Mouse (Mus musculus) granulocyte monocyte progenitor cell, adult 5-6 weeks (primary cell): ENCODE measurements around the gene Apoh. TPM values are rescaled to one million over a fixed set of nuclear protein-coding genes. Genes with fewer than 3 reads are reported as not detected.
A peak's percentile ranks its signal among the peaks of the same experiment; 100 is the strongest.

Source experiments
- ATAC-seq: replicated peaks from 2 replicates; pipeline ENCODE4 v1.8.0; 2016; ENCODE audit warnings: mild to moderate bottlenecking, moderate TSS enrichment, inconsistent platforms; ENCODE audit not compliant: poor library complexity, severe bottlenecking
- total RNA-seq, 2 experiments: library from RNA; stranded (forward) in 1 of 2; stranded (reverse) in 1 of 2; fragments of 200-712, 200-1000 nt in 1 of 2; fragments of >200 nt in 1 of 2; fragmentation: Nextera tagmentation in 1 of 2; gene quantifications; 2 replicates each; pipeline ENCODE4 v1.2.3; 2014 to 2017

Gene Apoh
- total RNA-seq, 2 experiments from 2014 or later, result not detected

- ATAC-seq, result no peak
Observed at GRCm38 (mm10) chr11:108443893-108444563, 100.9 kb downstream of the Apoh start.

GRCm38 (mm10) chr11:108447148-108447547 is 104.0 kb downstream of the Apoh start:
- peak; percentile 66 for ATAC-seq

DNA sequence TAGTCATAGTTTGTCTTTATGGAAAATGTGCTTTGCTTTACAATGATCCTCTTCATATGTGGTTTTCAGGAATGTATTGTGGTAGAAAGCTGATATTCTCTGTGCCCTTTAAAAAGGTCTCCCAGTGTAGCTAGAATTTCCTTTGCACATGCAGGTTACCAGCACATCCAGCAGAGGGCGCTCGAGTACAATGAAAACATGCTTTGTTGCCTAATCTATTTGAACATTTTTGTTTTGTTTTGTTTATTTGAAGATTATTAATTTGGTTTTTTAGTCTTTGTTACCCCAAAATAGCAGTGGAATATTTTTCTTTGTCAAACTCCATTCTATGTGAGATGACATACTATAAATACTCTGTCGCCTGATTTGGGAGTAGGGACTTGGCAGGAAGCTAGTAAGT is 106.7 kb downstream of the Apoh start:
- peak; percentile 37; the same call in 1 of the 2 replicates for ATAC-seq

DNA sequence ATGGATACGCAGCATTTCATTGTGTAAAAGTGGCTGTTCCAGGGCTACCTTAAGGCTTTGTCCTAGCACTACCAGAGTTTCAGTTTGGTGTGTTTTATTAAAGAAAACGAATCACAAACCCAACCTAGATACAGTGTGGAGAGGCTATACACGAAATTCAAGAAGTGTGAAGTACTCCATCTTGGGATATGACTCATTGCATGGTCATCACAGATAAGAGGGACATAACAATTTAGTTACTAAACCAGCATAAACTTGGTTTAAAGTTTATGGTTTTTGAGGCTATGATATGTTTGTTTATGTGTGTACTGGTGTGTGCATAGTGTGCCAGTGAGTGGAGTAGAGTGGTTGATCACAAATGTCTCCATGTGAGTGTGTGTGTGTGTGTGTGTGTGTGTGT is 116.4 kb downstream of the Apoh start:
- ATAC-seq, result no peak

Other genes with a start within 250 kb of the Apoh start
- gene Prkca, start 574 bp downstream of the Apoh start, total RNA-seq (2014; fragmentation: Nextera tagmentation), result 6.1 and 9.9 TPM in 2 replicates
- 2.2 and 4.0 TPM in 2 replicates for gene Prkca, start 574 bp downstream of the Apoh start, total RNA-seq (2017)
- gene Cep112, start 81.8 kb downstream of the Apoh start, total RNA-seq (2014; fragmentation: Nextera tagmentation), result 5.0 TPM in 1 of 2 replicates, not detected in the other
- gene Cep112, start 81.8 kb downstream of the Apoh start, total RNA-seq (2017), result not detected in 2 replicates